Mouse (Mus musculus): Measurements from ENCODE around the gene Frrs1l. TPM values are rescaled to one million over a fixed set of nuclear protein-coding genes. Genes with fewer than 3 reads are reported as not detected.

Gene Frrs1l
- polyA plus RNA-seq, 1 experiment from 2014 or later = 15.7 TPM

Other genes with a start within 250 kb of the Frrs1l start
- gene Actl7b, start 248.9 kb downstream of the Frrs1l start, polyA plus RNA-seq (2015; fragmentation: Nextera tagmentation; extraction: Ambion mirVana) = not detected in 2 replicates
- not detected in 2 replicates for gene Actl7a, start 247.0 kb downstream of the Frrs1l start, polyA plus RNA-seq (2015; fragmentation: Nextera tagmentation; extraction: Ambion mirVana)
- 58.1 and 59.4 TPM in 2 replicates for gene Elp1, start 188.1 kb downstream of the Frrs1l start, polyA plus RNA-seq (2015; fragmentation: Nextera tagmentation; extraction: Ambion mirVana)
- gene Fam206a, start 188.0 kb downstream of the Frrs1l start, polyA plus RNA-seq (2015; fragmentation: Nextera tagmentation; extraction: Ambion mirVana) = 16.6 and 17.9 TPM in 2 replicates
- gene Ctnnal1, start 125.2 kb downstream of the Frrs1l start, polyA plus RNA-seq (2015; fragmentation: Nextera tagmentation; extraction: Ambion mirVana) = 16.9 and 19.4 TPM in 2 replicates
- gene Tmem245, start 43.0 kb downstream of the Frrs1l start, polyA plus RNA-seq (2015; fragmentation: Nextera tagmentation; extraction: Ambion mirVana) = 9.0 and 9.8 TPM in 2 replicates
- 1.7 and 2.1 TPM in 2 replicates for gene Epb41l4b, start 153.0 kb upstream of the Frrs1l start, polyA plus RNA-seq (2015; fragmentation: Nextera tagmentation; extraction: Ambion mirVana)

Measured in hindbrain, embryonic 13.5 days (tissue).